Mouse (Mus musculus): Measurements from ENCODE around the gene Cdk1. TPM values are rescaled to one million over a fixed set of nuclear protein-coding genes. Genes with fewer than 3 reads are reported as not detected.

The Cdk1 gene
- polyA plus RNA-seq, 1 experiment from 2014 or later: 700 TPM

- ATAC-seq (ENCODE audit: insufficient read depth): peak; percentile 68
- H3K4me2 ChIP-seq: no peak overlapping the region
- no peak for TF ChIP-seq CTCF (IDR thresholded peaks at IDR 0.05; ENCODE audit: low read depth)
- 52% methylated on average over 16 of the region's 16 CpGs for WGBS
- H3K9me3 ChIP-seq (ENCODE audit: low read depth, low read length): no peaks in the 10 kb centered on the region
- peak; percentile 66 for DNase-seq
- H3K9ac ChIP-seq: no peak overlapping the region
- peak overlapping the region; percentile 44 for H3K27ac ChIP-seq (ENCODE audit: low read depth)
- peaks cover 60% of the 10 kb centered on the region for H3K36me3 ChIP-seq (ENCODE audit: insufficient read depth)
- no peaks in the 10 kb centered on the region for H3K4me1 ChIP-seq (ENCODE audit: insufficient read depth)
- no peaks in the 10 kb centered on the region for H3K27me3 ChIP-seq (ENCODE audit: insufficient read depth, low read length)
- no peak overlapping the region for H3K4me3 ChIP-seq (ENCODE audit: low read depth, low read length)
Observed at GRCm38 (mm10) chr10:69334271-69335194, 18.2 kb downstream of the Cdk1 start.

- Histone ChIP-seq H3K4me1 (ENCODE audit: insufficient read depth) (no peaks in the 10 kb centered on the region), H3K36me3 (ENCODE audit: insufficient read depth) (peaks cover 46% of the 10 kb centered on the region), H3K27me3 (ENCODE audit: insufficient read depth, low read length) (no peaks in the 10 kb centered on the region), H3K27ac (ENCODE audit: low read depth) (no peak overlapping the region), H3K4me2 (no peak overlapping the region), H3K4me3 (ENCODE audit: low read depth, low read length) (no peak overlapping the region), H3K9ac (no peak overlapping the region), H3K9me3 (ENCODE audit: low read depth, low read length) (no peaks in the 10 kb centered on the region)
- ATAC-seq (ENCODE audit: insufficient read depth) (no peak), DNase-seq (no peak)
- no peak for TF ChIP-seq CTCF (IDR thresholded peaks at IDR 0.05; ENCODE audit: low read depth)
- 82% methylated on average over 11 of the region's 11 CpGs for WGBS
Observed at GRCm38 (mm10) chr10:69333212-69333611, 19.5 kb downstream of the Cdk1 start.

- WGBS: 72% methylated on average over 6 of the region's 6 CpGs
- no peak for TF ChIP-seq CTCF (IDR thresholded peaks at IDR 0.05; ENCODE audit: low read depth)
- H3K9me3 ChIP-seq (ENCODE audit: low read depth, low read length): no peaks in the 10 kb centered on the region
- H3K9ac ChIP-seq: no peak overlapping the region
- H3K4me3 ChIP-seq (ENCODE audit: low read depth, low read length): no peak overlapping the region
- H3K27me3 ChIP-seq (ENCODE audit: insufficient read depth, low read length): no peaks in the 10 kb centered on the region
- no peak overlapping the region for H3K4me2 ChIP-seq
- no peaks in the 10 kb centered on the region for H3K4me1 ChIP-seq (ENCODE audit: insufficient read depth)
- H3K27ac ChIP-seq (ENCODE audit: low read depth): no peak overlapping the region
- ATAC-seq (ENCODE audit: insufficient read depth) (no peak), DNase-seq (no peak)
- H3K36me3 ChIP-seq (ENCODE audit: insufficient read depth): peaks cover 27% of the 10 kb centered on the region
Observed at GRCm38 (mm10) chr10:69331231-69331630, 21.5 kb downstream of the Cdk1 start.

GRCm38 (mm10) chr10:69328656-69329046 is 24.1 kb downstream of the Cdk1 start:
- 59% methylated on average over 4 of the region's 4 CpGs for WGBS
- H3K4me3 ChIP-seq (ENCODE audit: low read depth, low read length): no peak overlapping the region
- no peak overlapping the region for H3K9ac ChIP-seq
- H3K27ac ChIP-seq (ENCODE audit: low read depth): no peak overlapping the region
- H3K36me3 ChIP-seq (ENCODE audit: insufficient read depth): peaks cover 7% of the 10 kb centered on the region; the same call in 1 of the 2 replicates
- H3K27me3 ChIP-seq (ENCODE audit: insufficient read depth, low read length): no peaks in the 10 kb centered on the region
- ATAC-seq (ENCODE audit: insufficient read depth): no peak
- TF ChIP-seq CTCF (IDR thresholded peaks at IDR 0.05; ENCODE audit: low read depth): no peak
- no peaks in the 10 kb centered on the region for H3K4me1 ChIP-seq (ENCODE audit: insufficient read depth)
- no peak overlapping the region for H3K4me2 ChIP-seq
- H3K9me3 ChIP-seq (ENCODE audit: low read depth, low read length): no peaks in the 10 kb centered on the region
- no peak for DNase-seq

GRCm38 (mm10) chr10:69328029-69328655 is 24.6 kb downstream of the Cdk1 start:
- no peak overlapping the region for H3K9ac ChIP-seq
- 83% methylated on average over 12 of the region's 12 CpGs for WGBS
- no peak overlapping the region for H3K4me2 ChIP-seq
- no peak overlapping the region for H3K27ac ChIP-seq (ENCODE audit: low read depth)
- no peak for DNase-seq
- no peaks in the 10 kb centered on the region for H3K27me3 ChIP-seq (ENCODE audit: insufficient read depth, low read length)
- no peak for TF ChIP-seq CTCF (IDR thresholded peaks at IDR 0.05; ENCODE audit: low read depth)
- H3K36me3 ChIP-seq (ENCODE audit: insufficient read depth): peaks cover 2% of the 10 kb centered on the region; the same call in 1 of the 2 replicates
- no peaks in the 10 kb centered on the region for H3K4me1 ChIP-seq (ENCODE audit: insufficient read depth)
- no peaks in the 10 kb centered on the region for H3K9me3 ChIP-seq (ENCODE audit: low read depth, low read length)
- no peak for ATAC-seq (ENCODE audit: insufficient read depth)
- H3K4me3 ChIP-seq (ENCODE audit: low read depth, low read length): no peak overlapping the region

- no peak overlapping the region for H3K27ac ChIP-seq (ENCODE audit: low read depth)
- no peak overlapping the region for H3K4me3 ChIP-seq (ENCODE audit: low read depth, low read length)
- TF ChIP-seq CTCF (IDR thresholded peaks at IDR 0.05; ENCODE audit: low read depth): no peak
- no peak for DNase-seq
- H3K4me2 ChIP-seq: no peak overlapping the region
- WGBS: 55% methylated on average over 8 of the region's 8 CpGs
- no peaks in the 10 kb centered on the region for H3K36me3 ChIP-seq (ENCODE audit: insufficient read depth)
- no peak for ATAC-seq (ENCODE audit: insufficient read depth)
- H3K9ac ChIP-seq: no peak overlapping the region
- no peaks in the 10 kb centered on the region for H3K27me3 ChIP-seq (ENCODE audit: insufficient read depth, low read length)
- no peaks in the 10 kb centered on the region for H3K9me3 ChIP-seq (ENCODE audit: low read depth, low read length)
- no peaks in the 10 kb centered on the region for H3K4me1 ChIP-seq (ENCODE audit: insufficient read depth)
Observed at GRCm38 (mm10) chr10:69327362-69327761, 25.4 kb downstream of the Cdk1 start.

- TF ChIP-seq CTCF (IDR thresholded peaks at IDR 0.05; ENCODE audit: low read depth): no peak
- Histone ChIP-seq H3K4me1 (ENCODE audit: insufficient read depth) (no peaks in the 10 kb centered on the region), H3K4me2 (no peak overlapping the region), H3K9ac (no peak overlapping the region), H3K27me3 (ENCODE audit: insufficient read depth, low read length) (no peaks in the 10 kb centered on the region), H3K36me3 (ENCODE audit: insufficient read depth) (no peaks in the 10 kb centered on the region), H3K9me3 (ENCODE audit: low read depth, low read length) (no peaks in the 10 kb centered on the region), H3K27ac (ENCODE audit: low read depth) (no peak overlapping the region), H3K4me3 (ENCODE audit: low read depth, low read length) (no peak overlapping the region)
- peak; percentile 27 for DNase-seq
- WGBS: 78% methylated on average over 3 of the region's 3 CpGs
- no peak for ATAC-seq (ENCODE audit: insufficient read depth)
Observed at GRCm38 (mm10) chr10:69326433-69326832, 26.3 kb downstream of the Cdk1 start.
